Mouse (Mus musculus) midbrain, embryonic 11.5 days (tissue): ENCODE data around the gene Tuba4a. TPM values are rescaled to one million over a fixed set of nuclear protein-coding genes. Genes with fewer than 3 reads are reported as not detected.
A peak's percentile ranks its signal among the peaks of the same experiment; 100 is the strongest.

Experiments used
- ATAC-seq: fragments of 200-750 bp; cut with Nextera tagmentation; 2 replicates; pipeline ENCODE4 v1.8.0; 2017; ENCODE audit warnings: moderate TSS enrichment, moderate library complexity; ENCODE audit not compliant: low FRiP score
- DNase-seq: peaks from one replicate; pipeline ENCODE4 v3.0.0; 2015; ENCODE audit warnings: low spot score; ENCODE audit errors: missing footprints
- H3K27ac ChIP-seq: fragments of 300-500 bp; sonication (generic); 2 replicates; pipeline ENCODE4 v1.5.1; 2014; ENCODE audit warnings: low read depth, low read length
- H3K27me3 ChIP-seq: fragments of 300-500 bp; sonication (generic); 2 replicates; pipeline ENCODE4 v1.6.1; 2014; ENCODE audit warnings: mild to moderate bottlenecking, low read length, moderate library complexity, mixed read lengths; ENCODE audit not compliant: control insufficient read depth, insufficient read depth
- H3K36me3 ChIP-seq: fragments of 300-500 bp; sonication (generic); 2 replicates; pipeline ENCODE4 v1.6.1; 2014; ENCODE audit warnings: mild to moderate bottlenecking, low read length, moderate library complexity, mixed read lengths; ENCODE audit not compliant: control insufficient read depth, insufficient read depth
- H3K4me1 ChIP-seq: fragments of 300-500 bp; sonication (generic); 2 replicates; pipeline ENCODE4 v1.6.1; 2014; ENCODE audit warnings: low read length; ENCODE audit not compliant: control insufficient read depth, insufficient read depth
- H3K4me2 ChIP-seq: fragments of 300-500 bp; sonication (generic); 2 replicates; pipeline ENCODE4 v1.6.1; 2014; ENCODE audit warnings: mild to moderate bottlenecking, moderate library complexity
- H3K4me3 ChIP-seq: fragments of 300-500 bp; sonication (generic); 2 replicates; pipeline ENCODE4 v1.5.1; 2014; ENCODE audit warnings: low read depth, low read length
- H3K9ac ChIP-seq: fragments of 300-500 bp; sonication (generic); 2 replicates; pipeline ENCODE4 v1.6.1; 2014; ENCODE audit warnings: low read length
- H3K9me3 ChIP-seq: fragments of 300-500 bp; sonication (generic); 2 replicates; pipeline ENCODE4 v1.6.1; 2016; ENCODE audit warnings: low read length; ENCODE audit not compliant: control insufficient read depth
- WGBS: fragments of 180-500 bp; shearing (Covaris S2); extraction: QIAGEN DNeasy Blood & Tissue Kit; methylation state at CpG from one replicate; pipeline ENCODE4 v1.1.7; 2014; 5-methylcytosine and 5-hydroxymethylcytosine counted together
- polyA plus RNA-seq: library from polyadenylated mRNA; unstranded; fragments of >200 nt; fragmentation: Nextera tagmentation; extraction: Ambion mirVana; gene quantifications from 2 replicates; pipeline ENCODE4 v1.2.1, GENCODE M21; 2014

The Tuba4a gene
- polyA plus RNA-seq, 1 experiment from 2014 or later: 9.6 TPM

- no peak overlapping the region for H3K4me2 ChIP-seq
- peaks cover 4% of the 10 kb centered on the region; the same call in 1 of the 2 replicates for H3K4me1 ChIP-seq
- H3K9me3 ChIP-seq: no peaks in the 10 kb centered on the region
- 97% methylated on average over 11 of the region's 11 CpGs for WGBS
- H3K9ac ChIP-seq: no peak overlapping the region
- no peak overlapping the region for H3K27ac ChIP-seq
- peaks cover 11% of the 10 kb centered on the region for H3K36me3 ChIP-seq
- ATAC-seq (no peak), DNase-seq (no peak)
- no peaks in the 10 kb centered on the region for H3K27me3 ChIP-seq
- H3K4me3 ChIP-seq: no peak overlapping the region
Observed at GRCm38 (mm10) chr1:75185495-75185894, 34.2 kb downstream of the Tuba4a start.

- WGBS: 78% methylated on average over 4 of the region's 4 CpGs
- no peak for ATAC-seq
Observed at GRCm38 (mm10) chr1:75182160-75182559, 37.5 kb downstream of the Tuba4a start.

GRCm38 (mm10) chr1:75181377-75181870 lies 38.2 kb downstream of the Tuba4a start:
- Histone ChIP-seq H3K9me3 (no peaks in the 10 kb centered on the region), H3K27me3 (no peaks in the 10 kb centered on the region), H3K36me3 (peaks cover 11% of the 10 kb centered on the region; the same call in 1 of the 2 replicates), H3K4me3 (no peak overlapping the region), H3K4me1 (peaks cover 16% of the 10 kb centered on the region), H3K9ac (no peak overlapping the region), H3K27ac (no peak overlapping the region), H3K4me2 (no peak overlapping the region)
- no peak for DNase-seq
- WGBS: 84% methylated on average over 4 of the region's 4 CpGs
- ATAC-seq: no peak

More at GRCm38 (mm10) chr1:75182160-75182559, 37.5 kb downstream of the Tuba4a start:
- Histone ChIP-seq H3K36me3 (peaks cover 11% of the 10 kb centered on the region; the same call in 1 of the 2 replicates), H3K27ac (no peak overlapping the region), H3K9ac (no peak overlapping the region), H3K4me3 (no peak overlapping the region), H3K4me2 (no peak overlapping the region), H3K27me3 (no peaks in the 10 kb centered on the region), H3K9me3 (no peaks in the 10 kb centered on the region), H3K4me1 (peaks cover 16% of the 10 kb centered on the region)
- no peak for DNase-seq

GRCm38 (mm10) chr1:75180741-75181140 lies 38.9 kb downstream of the Tuba4a start:
- no peaks in the 10 kb centered on the region for H3K9me3 ChIP-seq
- no peak overlapping the region for H3K27ac ChIP-seq
- H3K4me1 ChIP-seq: peaks cover 16% of the 10 kb centered on the region
- DNase-seq: no peak
- H3K27me3 ChIP-seq: no peaks in the 10 kb centered on the region
- peak overlapping the region; percentile 58 for H3K4me3 ChIP-seq
- 0 out of 2 replicates have a peak overlapping the region, but pooled peaks have one; percentile 30 for H3K9ac ChIP-seq
- WGBS: 40% methylated on average over 7 of the region's 7 CpGs
- ATAC-seq: no peak
- H3K4me2 ChIP-seq: peak overlapping the region; percentile 99
- H3K36me3 ChIP-seq: peaks cover 11% of the 10 kb centered on the region; the same call in 1 of the 2 replicates

GRCm38 (mm10) chr1:75180105-75180590 lies 39.5 kb downstream of the Tuba4a start, which contains the start of gene Abcb6:
Gene Abcb6 (minus strand): TSS chr1:75180392.
- no peaks in the 10 kb centered on the region for H3K9me3 ChIP-seq
- peak within 1 kb of the TSS; percentile 36; the same call in 1 of the 2 replicates for H3K27ac ChIP-seq
- DNase-seq: peak; percentile 98
- H3K4me3 ChIP-seq: peak within 1 kb of the TSS; percentile 58
- peak within 1 kb of the TSS; percentile 99 for H3K4me2 ChIP-seq
- no peaks in the 10 kb centered on the region for H3K27me3 ChIP-seq
- peak within 1 kb of the TSS; percentile 63 for H3K9ac ChIP-seq
- ATAC-seq: peak; percentile 93
- H3K36me3 ChIP-seq: peaks cover 8% of the 10 kb centered on the region; the same call in 1 of the 2 replicates
- WGBS: under 1% methylated on average over 31 of the region's 31 CpGs
- H3K4me1 ChIP-seq: peaks cover 16% of the 10 kb centered on the region

- DNase-seq: no peak
- H3K4me2 ChIP-seq: peak overlapping the region; percentile 99
- no peaks in the 10 kb centered on the region for H3K27me3 ChIP-seq
- peak overlapping the region; percentile 63 for H3K9ac ChIP-seq
- 11% methylated on average over 23 of the region's 23 CpGs for WGBS
- H3K36me3 ChIP-seq: peaks cover 11% of the 10 kb centered on the region; the same call in 1 of the 2 replicates
- peak overlapping the region; percentile 58 for H3K4me3 ChIP-seq
- H3K4me1 ChIP-seq: peaks cover 16% of the 10 kb centered on the region
- H3K27ac ChIP-seq: peak overlapping the region; percentile 36; the same call in 1 of the 2 replicates
- ATAC-seq: no peak; the same call in none of the 2 replicates
- no peaks in the 10 kb centered on the region for H3K9me3 ChIP-seq
Observed at GRCm38 (mm10) chr1:75179334-75180104, 40.1 kb downstream of the Tuba4a start.

- Histone ChIP-seq H3K4me2 (peak within 1 kb of the TSS; percentile 59), H3K27ac (peak within 1 kb of the TSS; percentile 60), H3K27me3 (no peaks in the 10 kb centered on the region), H3K36me3 (peaks cover 10% of the 10 kb centered on the region; the same call in 1 of the 2 replicates), H3K4me3 (peak within 1 kb of the TSS; percentile 66), H3K9ac (peak within 1 kb of the TSS; percentile 63), H3K4me1 (peaks cover 8% of the 10 kb centered on the region), H3K9me3 (no peaks in the 10 kb centered on the region)
- DNase-seq: peak; percentile 99
- peak; percentile 97 for ATAC-seq
- WGBS: 1% methylated on average over 56 of the region's 59 CpGs
Observed at GRCm38 (mm10) chr1:75168472-75169464, 50.9 kb downstream of the Tuba4a start, which contains the start of gene Zfand2b. Gene Zfand2b (plus strand): TSS chr1:75168646.

GRCm38 (mm10) chr1:75168093-75168471 lies 51.6 kb downstream of the Tuba4a start:
- Histone ChIP-seq H3K27me3 (no peaks in the 10 kb centered on the region), H3K27ac (no peak overlapping the region; the same call in 1 of the 2 replicates), H3K36me3 (peaks cover 6% of the 10 kb centered on the region; the same call in 1 of the 2 replicates), H3K4me2 (peak overlapping the region; percentile 59), H3K9me3 (no peaks in the 10 kb centered on the region), H3K4me3 (peak overlapping the region; percentile 66), H3K4me1 (peaks cover 8% of the 10 kb centered on the region), H3K9ac (peak overlapping the region; percentile 63; the same call in 1 of the 2 replicates)
- DNase-seq (no peak), ATAC-seq (peak; percentile 53; the same call in 1 of the 2 replicates)
- 10% methylated on average over 7 of the region's 7 CpGs for WGBS
